Mouse (Mus musculus): Measurements from ENCODE around the gene Brd2.
"Not testable (repeated sequence)": the region's sequence is repeated elsewhere in the genome, so short reads cannot be mapped to it uniquely, and the experiment has no call there.

The Brd2 gene

DNA sequence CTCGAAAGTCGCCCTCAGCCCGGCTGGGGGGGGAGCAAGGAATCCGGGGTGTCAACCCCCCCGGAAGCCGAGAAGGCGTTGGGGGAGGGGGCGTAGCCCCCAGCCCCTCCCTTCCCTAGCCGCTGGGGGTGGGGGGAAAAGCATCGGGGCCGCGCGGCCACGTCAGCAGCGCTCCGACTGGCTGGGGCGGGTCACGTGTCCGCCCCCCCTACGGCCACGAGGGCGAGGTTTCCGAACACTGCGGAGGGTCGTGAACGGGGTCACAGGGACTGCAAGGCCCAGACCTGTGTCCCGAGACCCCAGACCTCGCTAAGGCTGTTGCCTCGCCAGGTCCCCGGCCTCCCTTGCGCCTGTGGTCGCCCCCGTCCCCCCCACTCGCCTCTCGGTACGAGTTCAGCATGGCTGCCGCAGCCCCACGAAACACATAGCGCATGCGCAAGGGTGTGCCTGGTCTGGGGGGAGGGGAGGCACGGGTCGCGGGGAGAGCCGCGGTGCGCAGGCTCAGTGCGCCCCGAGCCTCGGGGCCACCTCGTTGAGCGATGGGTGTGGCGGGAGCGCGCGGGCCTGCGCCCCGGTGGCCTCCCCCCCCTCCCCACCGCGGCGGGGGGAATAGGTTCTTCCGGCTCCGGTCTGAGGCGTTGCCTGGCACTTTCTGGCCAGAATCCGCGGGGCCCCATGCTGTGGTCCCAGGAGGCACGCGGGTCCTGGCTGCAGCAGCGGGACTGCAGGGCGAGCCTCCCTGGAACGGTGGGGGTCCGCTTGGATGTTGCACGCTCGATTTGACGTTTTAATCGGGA lies at the start of gene Brd2:
TSS of gene Brd2 (minus strand) at position 447 of the 797 bp plus-strand sequence.
- peak; percentile 95 for DNase-seq (ENCODE audit: low spot score)

DNA sequence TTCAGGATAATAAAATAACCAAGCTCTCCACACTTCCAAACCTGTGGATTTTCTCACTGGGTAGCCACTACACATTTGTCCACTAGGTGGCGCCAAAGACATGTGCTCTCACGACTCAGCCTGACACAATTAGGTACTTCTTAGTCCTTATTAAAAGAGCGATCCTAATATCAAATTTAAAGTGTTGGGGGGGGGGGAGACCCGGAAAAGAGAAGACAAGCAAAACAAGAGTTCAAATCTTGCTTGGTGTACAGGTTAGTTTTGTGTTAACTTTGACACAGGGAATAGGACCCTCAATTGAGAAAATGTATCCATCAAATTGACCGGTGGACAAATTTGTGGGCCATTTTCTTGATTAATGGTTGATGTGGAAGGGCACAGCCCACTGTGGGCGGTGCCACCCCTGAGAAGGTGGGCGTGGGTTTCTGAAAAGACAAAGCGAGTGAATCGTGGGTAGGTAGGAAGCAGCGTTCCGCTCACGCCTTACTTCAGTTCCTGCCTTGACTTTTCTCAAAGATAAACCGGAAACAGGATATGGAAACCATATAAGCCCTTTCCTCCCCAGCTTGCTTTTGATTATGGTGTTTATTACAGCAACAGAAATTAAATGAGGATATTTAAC lies 48.6 kb upstream of the Brd2 start:
- peak; percentile 90 for DNase-seq (ENCODE audit: low spot score)

DNA sequence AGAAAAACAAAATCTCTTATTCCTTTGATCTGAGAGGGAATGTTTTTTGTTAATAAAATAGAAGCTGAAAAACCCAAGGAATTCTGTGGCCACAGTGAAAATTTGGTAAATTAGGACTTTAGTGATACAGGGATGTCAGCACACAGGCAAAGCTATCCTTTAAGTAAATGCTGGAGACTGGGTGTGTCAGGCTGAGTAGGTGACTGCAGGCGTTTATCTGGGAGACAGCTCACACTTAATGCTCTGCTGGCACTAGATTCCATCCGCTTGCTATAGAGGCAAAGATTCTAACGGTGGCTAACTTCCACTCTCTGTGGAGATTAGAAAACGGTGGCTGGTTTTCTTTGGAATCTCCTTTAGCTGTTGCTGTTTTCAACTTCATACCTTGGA lies 48.0 kb upstream of the Brd2 start:
- DNase-seq (ENCODE audit: low spot score) = no peak

DNA sequence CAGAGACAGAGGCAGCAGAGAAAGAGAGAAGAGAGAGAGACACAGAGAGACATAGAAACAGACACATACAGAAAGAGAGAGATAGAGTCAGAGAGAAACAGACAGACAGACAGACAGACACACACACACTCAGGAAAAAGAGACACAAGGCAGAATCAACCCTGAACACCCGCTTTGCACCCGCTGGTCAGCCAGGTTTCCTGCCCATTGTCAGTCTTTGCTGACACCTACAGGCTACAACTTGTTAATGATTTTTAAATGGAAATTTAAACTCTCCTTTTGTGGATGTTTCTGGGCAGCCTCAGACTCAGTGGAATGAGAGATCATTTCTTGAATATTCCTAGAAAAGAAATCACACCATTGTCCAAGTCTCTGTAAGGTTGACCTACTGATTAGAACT lies 46.8 kb upstream of the Brd2 start:
- peak; percentile 45 for DNase-seq (ENCODE audit: low spot score)

DNA sequence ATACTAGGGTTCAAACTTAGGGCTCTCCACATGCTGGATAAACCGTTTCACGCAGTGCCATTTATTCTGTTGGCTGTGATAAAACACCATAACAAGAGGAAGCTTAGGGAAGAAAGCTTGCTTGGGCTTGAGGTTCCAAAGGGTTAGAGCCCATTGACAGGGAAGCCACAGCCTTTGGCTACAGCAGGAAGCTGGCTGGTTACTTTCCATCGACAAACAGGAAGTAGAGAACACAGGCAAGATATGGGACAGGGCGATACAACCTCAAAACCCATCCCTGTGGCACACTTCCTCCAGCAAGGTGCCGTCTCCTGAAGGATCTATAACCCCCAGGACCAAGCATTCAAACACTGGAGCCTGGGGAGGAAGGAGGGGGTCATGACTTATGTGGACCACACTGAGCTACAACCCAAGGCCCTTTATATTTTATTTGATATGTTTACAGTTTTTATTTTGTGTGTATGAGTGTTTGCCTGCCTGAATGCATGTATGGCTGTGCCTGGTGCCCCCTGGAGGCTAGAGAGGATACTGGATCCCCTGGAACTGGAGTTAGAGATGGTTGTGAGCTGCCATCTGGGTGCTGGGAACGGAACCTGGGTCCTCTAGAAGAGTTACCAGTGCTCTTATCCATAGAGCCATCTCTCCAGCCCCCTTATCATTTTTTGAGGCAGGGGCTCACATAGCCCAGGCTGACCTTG lies 42.7 kb upstream of the Brd2 start:
- no peak for DNase-seq (ENCODE audit: low spot score)

- DNase-seq (ENCODE audit: low spot score) = no peak
Observed at GRCm38 (mm10) chr17:34164202-34164895, 41.9 kb upstream of the Brd2 start.

DNA sequence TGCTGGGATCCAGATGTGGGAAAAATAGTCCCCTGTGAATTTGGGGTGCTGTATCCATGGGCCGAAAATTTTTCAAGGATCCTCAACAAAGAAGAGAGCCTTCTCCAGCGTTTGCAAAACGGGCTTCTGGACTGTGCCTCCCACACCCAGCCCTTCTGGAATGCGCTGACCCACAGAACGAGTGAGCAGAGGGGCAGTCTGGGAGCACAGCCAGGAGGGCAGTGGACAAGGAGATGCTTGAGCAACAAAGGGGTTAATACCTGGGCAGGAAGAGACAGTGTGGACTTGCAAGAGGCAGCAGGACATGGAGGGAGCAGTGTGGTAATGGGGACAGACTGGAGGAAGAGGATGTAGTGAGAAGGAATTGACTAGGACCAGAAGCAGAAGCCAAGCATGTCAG lies 33.1 kb upstream of the Brd2 start:
- no peak for DNase-seq (ENCODE audit: low spot score)

GRCm38 (mm10) chr17:34152923-34153322 lies 30.5 kb upstream of the Brd2 start, which contains the start of gene H2-DMb1:
H2-DMb1 (plus strand) TSS chr17:34153072.
- peak; percentile 78 for DNase-seq (ENCODE audit: low spot score)

DNA sequence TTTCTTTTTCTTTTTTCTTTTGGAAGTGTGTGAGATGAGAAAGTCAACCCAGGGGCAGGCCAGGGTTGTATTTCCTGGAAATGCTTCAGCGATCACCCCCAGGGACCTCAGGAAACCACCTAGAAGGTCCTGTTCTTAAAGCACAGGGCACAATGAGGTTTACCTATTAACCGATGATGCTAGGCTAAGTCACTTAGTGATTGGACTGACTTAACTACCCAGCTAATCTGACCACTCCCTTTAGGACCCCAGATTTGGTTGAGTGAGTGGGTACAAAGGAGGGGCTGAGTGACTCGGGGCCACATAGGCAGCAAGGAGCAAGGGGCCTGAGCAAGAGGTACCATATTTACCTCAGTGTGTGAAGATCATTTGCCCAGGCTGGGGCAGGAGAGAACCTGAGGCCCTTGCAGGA lies 22.5 kb upstream of the Brd2 start:
- no peak for DNase-seq (ENCODE audit: low spot score)

GRCm38 (mm10) chr17:34144221-34144620 lies 21.8 kb upstream of the Brd2 start:
- DNase-seq (ENCODE audit: low spot score) = not testable (repeated sequence)

GRCm38 (mm10) chr17:34143461-34143860 lies 21.0 kb upstream of the Brd2 start:
- DNase-seq (ENCODE audit: low spot score) = no peak

- peak; percentile 69 for DNase-seq (ENCODE audit: low spot score)
Observed at GRCm38 (mm10) chr17:34143033-34143432, 20.6 kb upstream of the Brd2 start, which contains the start of gene H2-DMb2. H2-DMb2 (plus strand) TSS chr17:34143307.

DNA sequence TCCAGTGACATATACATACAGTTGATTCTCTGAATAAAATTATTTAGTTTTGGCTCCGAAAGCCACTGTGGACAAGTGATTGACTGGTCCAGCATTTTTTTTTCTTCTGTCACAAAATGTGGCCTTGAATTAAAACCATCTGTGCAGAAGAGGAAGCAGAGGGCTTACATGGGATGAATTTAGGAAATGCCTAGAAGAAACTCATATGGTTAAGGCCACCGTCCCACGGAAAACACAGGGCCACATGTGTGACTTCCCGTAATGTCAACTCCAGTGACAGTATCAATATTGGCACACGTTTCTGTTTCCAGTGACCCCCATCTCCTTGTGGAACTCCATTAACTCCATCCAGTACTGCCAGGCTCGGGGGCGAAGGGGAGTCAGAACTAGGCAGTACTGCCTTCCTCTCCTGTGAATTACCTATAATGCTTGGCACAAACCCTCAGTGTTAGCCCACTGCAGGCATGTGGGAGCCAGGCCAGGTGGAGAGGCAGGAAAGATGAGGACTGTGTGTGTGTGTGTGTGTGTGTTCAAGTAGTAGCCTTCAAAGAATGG lies 20.1 kb upstream of the Brd2 start:
- DNase-seq (ENCODE audit: low spot score) = peak; percentile 14

DNA sequence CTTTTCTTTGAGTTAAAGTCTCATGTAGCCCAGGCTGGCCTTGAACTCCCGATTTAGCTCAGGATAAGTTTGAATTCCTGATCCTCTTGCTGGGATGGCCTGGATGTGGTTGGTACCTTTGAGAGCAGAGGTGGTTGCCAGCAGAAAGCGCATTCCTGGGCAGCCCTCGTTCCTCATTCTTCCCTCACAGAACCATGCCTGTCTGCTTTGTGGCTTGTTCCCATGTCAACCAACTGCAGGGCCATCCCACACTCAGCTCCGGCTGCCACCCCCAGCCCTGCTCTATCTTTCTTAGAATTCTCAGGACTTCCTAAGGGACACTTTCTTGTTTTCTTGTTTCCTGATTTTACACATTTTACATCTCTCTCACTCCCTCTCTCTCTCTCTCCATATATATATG lies 19.0 kb upstream of the Brd2 start:
- DNase-seq (ENCODE audit: low spot score) = peak; percentile 62

GRCm38 (mm10) chr17:34140240-34140639 lies 17.8 kb upstream of the Brd2 start:
- no peak for DNase-seq (ENCODE audit: low spot score)

DNA sequence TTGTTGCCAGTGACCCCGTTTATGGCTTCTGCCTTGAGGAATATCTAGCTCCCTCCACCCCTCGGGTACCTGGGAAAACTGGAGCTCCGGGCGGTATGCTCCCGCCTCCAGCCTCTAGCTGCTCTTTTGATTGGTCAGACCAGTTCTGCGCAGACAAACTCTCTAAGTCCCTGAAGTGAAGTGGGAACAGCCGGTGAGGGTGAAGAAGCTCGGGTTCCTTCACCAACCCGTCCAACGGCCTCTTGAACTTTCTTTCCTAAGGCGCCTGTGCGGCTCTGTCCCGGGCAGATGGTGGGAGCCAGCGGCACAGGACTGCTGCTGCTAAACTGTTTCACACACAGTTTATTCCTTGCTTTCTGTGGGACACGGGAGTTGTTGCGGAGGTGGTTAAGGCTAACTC lies 17.0 kb upstream of the Brd2 start:
- DNase-seq (ENCODE audit: low spot score) = peak; percentile 12

- DNase-seq (ENCODE audit: low spot score) = no peak
Observed at GRCm38 (mm10) chr17:34138655-34139054, 16.2 kb upstream of the Brd2 start.

DNA sequence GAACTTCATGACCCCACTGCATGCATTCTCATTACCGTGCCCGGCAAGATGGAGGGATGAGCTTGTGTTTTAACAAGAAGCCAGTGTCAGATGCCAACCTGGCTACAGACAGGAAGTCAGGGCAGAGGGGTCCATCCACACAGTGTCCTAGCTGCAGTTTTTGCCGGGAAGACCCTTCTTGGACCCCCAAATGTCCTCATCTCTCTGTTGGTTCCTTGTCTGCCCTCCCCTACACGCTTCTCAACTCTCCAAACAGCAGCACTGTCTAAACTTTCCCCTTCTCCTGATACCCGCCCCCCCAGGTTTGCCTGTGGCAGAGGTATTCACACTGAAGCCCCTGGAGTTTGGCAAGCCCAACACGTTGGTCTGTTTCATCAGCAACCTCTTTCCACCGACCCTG lies 15.2 kb upstream of the Brd2 start:
- DNase-seq (ENCODE audit: low spot score) = no peak

GRCm38 (mm10) chr17:34135297-34136224 lies 13.1 kb upstream of the Brd2 start:
- peak; percentile 99 for DNase-seq (ENCODE audit: low spot score)

GRCm38 (mm10) chr17:34134451-34134850 lies 12.0 kb upstream of the Brd2 start:
- peak; percentile 7 for DNase-seq (ENCODE audit: low spot score)

GRCm38 (mm10) chr17:34133289-34133688 lies 10.9 kb upstream of the Brd2 start:
- DNase-seq (ENCODE audit: low spot score) = no peak

Measured in layer of hippocampus, adult 11-12 months (tissue).